Mouse (Mus musculus) forebrain, embryonic 14.5 days (tissue): ENCODE data around the gene Gm14632. TPM values are rescaled to one million over a fixed set of nuclear protein-coding genes. Genes with fewer than 3 reads are reported as not detected.
"Not testable (repeated sequence)": the region's sequence is repeated elsewhere in the genome, so short reads cannot be mapped to it uniquely, and the experiment has no call there.

ENCODE experiments used
- ATAC-seq: fragments of 200-750 bp; cut with Nextera tagmentation; 2 replicates; pipeline ENCODE4 v1.8.0; 2017; ENCODE audit warnings: mild to moderate bottlenecking, moderate library complexity
- DNase-seq: peaks from one replicate; pipeline ENCODE4 v3.0.0-alpha.2; 2015; ENCODE audit warnings: low spot score
- H3K27ac ChIP-seq: fragments of 300-500 bp; sonication (generic); 2 replicates; pipeline ENCODE4 v1.5.1; 2014; ENCODE audit warnings: low read depth, mild to moderate bottlenecking, control low read depth, low read length, moderate library complexity
- H3K27me3 ChIP-seq: fragments of 300-500 bp; sonication (generic); replicated peaks from 2 replicates; pipeline ENCODE4 v1.6.1; 2014; ENCODE audit warnings: low read length, control low read depth, mixed read lengths; ENCODE audit not compliant: control insufficient read depth, insufficient read depth
- H3K36me3 ChIP-seq: fragments of 300-500 bp; sonication (generic); 2 replicates; pipeline ENCODE4 v1.6.1; 2014; ENCODE audit warnings: low read length, control low read depth; ENCODE audit not compliant: control insufficient read depth, insufficient read depth
- H3K4me1 ChIP-seq: fragments of 300-500 bp; sonication (generic); 2 replicates; pipeline ENCODE4 v1.6.1; 2014; ENCODE audit warnings: antibody characterized with exemption, low read length, control low read depth; ENCODE audit not compliant: control insufficient read depth, insufficient read depth
- H3K4me2 ChIP-seq: fragments of 300-500 bp; sonication (generic); 2 replicates; pipeline ENCODE4 v1.6.1; 2014; ENCODE audit warnings: mild to moderate bottlenecking, control low read depth, low read length
- H3K4me3 ChIP-seq: fragments of 300-500 bp; sonication (generic); 2 replicates; pipeline ENCODE4 v1.5.1; 2014; ENCODE audit warnings: low read depth, low read length, control low read depth
- H3K9ac ChIP-seq: fragments of 300-500 bp; sonication (generic); 2 replicates; pipeline ENCODE4 v1.6.1; 2014; ENCODE audit warnings: mild to moderate bottlenecking, low read length, control low read depth, moderate library complexity
- H3K9me3 ChIP-seq: fragments of 300-500 bp; sonication (generic); replicated peaks from 2 replicates; pipeline ENCODE4 v1.6.1; 2016; ENCODE audit warnings: low read length, control low read depth, mixed read lengths; ENCODE audit not compliant: control insufficient read depth
- WGBS: fragments of 180-500 bp; shearing (Covaris S2); extraction: QIAGEN DNeasy Blood & Tissue Kit; methylation state at CpG from one replicate; pipeline ENCODE4 v1.1.7; 2014; 5-methylcytosine and 5-hydroxymethylcytosine counted together
- polyA plus RNA-seq: library from polyadenylated mRNA; unstranded; fragments of >200 nt; fragmentation: Nextera tagmentation; extraction: Ambion mirVana; gene quantifications from 2 replicates; pipeline ENCODE4 v1.2.1, GENCODE M21; 2014

Gm14632 gene
- not detected in 2 replicates for polyA plus RNA-seq

DNA sequence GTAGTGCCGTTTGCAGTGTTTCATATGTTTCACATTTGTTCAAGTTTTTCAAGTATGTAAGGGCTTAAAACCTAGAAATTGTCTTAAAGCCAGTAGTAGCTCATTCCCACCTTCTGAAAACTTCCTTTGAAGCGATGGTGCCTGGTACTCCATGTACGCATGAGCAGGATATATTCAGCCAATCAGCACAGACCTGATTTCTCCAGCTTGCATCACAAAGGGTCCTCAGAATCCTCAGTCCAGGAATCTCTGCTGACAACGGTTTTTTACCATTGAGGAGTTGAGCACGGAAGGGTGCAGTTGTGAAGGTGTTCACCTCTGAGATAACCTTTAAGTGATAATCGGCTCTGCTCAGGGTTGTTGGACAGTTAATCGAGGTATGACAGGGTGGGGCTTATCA, at the start of gene Gm14632:
TSS of gene Gm14632 (plus strand) at position 301 of the 400 bp plus-strand sequence.
- DNase-seq, H3K27ac ChIP-seq, H3K9me3 ChIP-seq, H3K9ac ChIP-seq, H3K36me3 ChIP-seq, H3K4me2 ChIP-seq, H3K27me3 ChIP-seq, ATAC-seq, H3K4me1 ChIP-seq, H3K4me3 ChIP-seq: not testable (repeated sequence)
- WGBS = 85% methylated on average over 4 of the region's 7 CpGs
